Mouse (Mus musculus) cerebellum, adult 9-10 months (tissue): ENCODE data around the gene Tgtp2.
"Not testable (repeated sequence)": the region's sequence is repeated elsewhere in the genome, so short reads cannot be mapped to it uniquely, and the experiment has no call there.

Experiments used
- DNase-seq: peaks from one replicate; pipeline ENCODE4 v3.0.0; 2022

Tgtp2 gene

GRCm38 (mm10) chr11:49084875-49085274 lies 20.9 kb upstream of the Tgtp2 start:
- DNase-seq: no peak

- no peak for DNase-seq
Observed at GRCm38 (mm10) chr11:49084385-49084784, 20.4 kb upstream of the Tgtp2 start.

GRCm38 (mm10) chr11:49083808-49084207 lies 19.8 kb upstream of the Tgtp2 start:
- no peak for DNase-seq

- DNase-seq: no peak
Observed at GRCm38 (mm10) chr11:49083146-49083545, 19.1 kb upstream of the Tgtp2 start.

GRCm38 (mm10) chr11:49081886-49082285 lies 17.9 kb upstream of the Tgtp2 start:
- no peak for DNase-seq

- no peak for DNase-seq
Observed at GRCm38 (mm10) chr11:49081356-49081755, 17.4 kb upstream of the Tgtp2 start.

GRCm38 (mm10) chr11:49080636-49081035 lies 16.6 kb upstream of the Tgtp2 start:
- DNase-seq: no peak

- no peak for DNase-seq
Observed at GRCm38 (mm10) chr11:49078719-49079118, 14.7 kb upstream of the Tgtp2 start.

GRCm38 (mm10) chr11:49077012-49077411 lies 13.0 kb upstream of the Tgtp2 start:
- no peak for DNase-seq

- DNase-seq: not testable (repeated sequence)
Observed at GRCm38 (mm10) chr11:49076001-49076757, 12.2 kb upstream of the Tgtp2 start, which contains the start of gene Ifi47. Gene Ifi47, plus strand, starts transcription at chr11:49076587.

GRCm38 (mm10) chr11:49068358-49068757 lies 4.4 kb upstream of the Tgtp2 start:
- DNase-seq: no peak

- DNase-seq: not testable (repeated sequence)
Observed at GRCm38 (mm10) chr11:49061865-49062264, 2.1 kb downstream of the Tgtp2 start.

GRCm38 (mm10) chr11:49060061-49060460 lies 3.9 kb downstream of the Tgtp2 start:
- not testable (repeated sequence) for DNase-seq

GRCm38 (mm10) chr11:49051894-49052293 lies 12.1 kb downstream of the Tgtp2 start:
- not testable (repeated sequence) for DNase-seq

- not testable (repeated sequence) for DNase-seq
Observed at GRCm38 (mm10) chr11:49051093-49051891, 12.7 kb downstream of the Tgtp2 start, which contains the start of gene 9930111J21Rik2. Gene 9930111J21Rik2, minus strand, starts transcription at chr11:49051242.

- not testable (repeated sequence) for DNase-seq
Observed at GRCm38 (mm10) chr11:49050064-49050463, 13.9 kb downstream of the Tgtp2 start.

GRCm38 (mm10) chr11:49012074-49012473 lies 51.9 kb downstream of the Tgtp2 start:
- not testable (repeated sequence) for DNase-seq
